Mouse (Mus musculus): ENCODE data around the gene Pecr. TPM values are rescaled to one million over a fixed set of nuclear protein-coding genes. Genes with fewer than 3 reads are reported as not detected.

The Pecr gene
- polyA plus RNA-seq, 1 experiment, result 39.8 TPM

DNA sequence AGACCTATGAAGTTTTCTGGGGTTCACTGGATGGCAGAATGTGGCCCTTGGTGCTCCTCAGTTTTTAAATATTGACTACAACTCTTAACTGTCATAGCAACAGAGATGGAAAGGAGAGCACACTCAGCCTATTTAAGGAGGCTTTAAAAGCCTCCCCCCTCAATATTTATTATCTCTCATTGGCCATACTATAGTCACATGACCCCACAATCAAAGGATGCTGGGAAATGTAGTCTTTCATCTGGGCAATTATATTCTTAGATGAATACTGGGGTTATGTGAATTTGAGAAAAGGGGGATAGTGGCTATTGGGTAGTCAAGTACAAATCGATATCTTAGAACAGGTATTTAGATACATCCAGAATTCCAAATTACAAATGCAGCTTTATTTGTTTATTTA lies 17.7 kb upstream of the Pecr start:
- no peak overlapping the region for H3K4me3 ChIP-seq (ENCODE audit: insufficient read depth, low read depth, low read length)
- H3K4me1 ChIP-seq (ENCODE audit: control insufficient read depth, insufficient read depth, insufficient read length, low read length), result no peaks in the 10 kb centered on the region
- no peak overlapping the region for H3K27ac ChIP-seq (replicated peaks; ENCODE audit: low read depth, low read length)

DNA sequence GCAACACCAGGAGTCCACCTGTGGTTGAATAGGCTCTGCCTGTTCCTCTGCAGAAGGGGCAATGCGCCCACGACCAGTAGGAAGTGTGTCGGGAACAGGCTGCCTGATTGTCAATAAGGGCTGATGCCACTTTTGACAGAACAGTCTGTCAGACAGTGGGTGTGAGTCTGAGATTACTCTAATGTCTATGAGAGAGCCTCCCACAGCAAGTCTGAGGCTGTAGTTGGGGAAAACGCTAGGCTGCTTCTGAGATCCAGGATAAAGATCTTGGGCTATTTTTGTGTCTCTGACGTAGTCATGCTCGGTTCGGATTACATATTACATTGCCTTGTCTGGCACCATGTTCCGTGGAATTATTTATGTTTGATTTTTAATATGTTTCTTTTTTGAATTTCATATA lies 11.6 kb upstream of the Pecr start:
- H3K27ac ChIP-seq (replicated peaks; ENCODE audit: low read depth, low read length), result no peak overlapping the region
- H3K4me1 ChIP-seq (ENCODE audit: control insufficient read depth, insufficient read depth, insufficient read length, low read length), result no peaks in the 10 kb centered on the region
- no peak overlapping the region for H3K4me3 ChIP-seq (ENCODE audit: insufficient read depth, low read depth, low read length)

DNA sequence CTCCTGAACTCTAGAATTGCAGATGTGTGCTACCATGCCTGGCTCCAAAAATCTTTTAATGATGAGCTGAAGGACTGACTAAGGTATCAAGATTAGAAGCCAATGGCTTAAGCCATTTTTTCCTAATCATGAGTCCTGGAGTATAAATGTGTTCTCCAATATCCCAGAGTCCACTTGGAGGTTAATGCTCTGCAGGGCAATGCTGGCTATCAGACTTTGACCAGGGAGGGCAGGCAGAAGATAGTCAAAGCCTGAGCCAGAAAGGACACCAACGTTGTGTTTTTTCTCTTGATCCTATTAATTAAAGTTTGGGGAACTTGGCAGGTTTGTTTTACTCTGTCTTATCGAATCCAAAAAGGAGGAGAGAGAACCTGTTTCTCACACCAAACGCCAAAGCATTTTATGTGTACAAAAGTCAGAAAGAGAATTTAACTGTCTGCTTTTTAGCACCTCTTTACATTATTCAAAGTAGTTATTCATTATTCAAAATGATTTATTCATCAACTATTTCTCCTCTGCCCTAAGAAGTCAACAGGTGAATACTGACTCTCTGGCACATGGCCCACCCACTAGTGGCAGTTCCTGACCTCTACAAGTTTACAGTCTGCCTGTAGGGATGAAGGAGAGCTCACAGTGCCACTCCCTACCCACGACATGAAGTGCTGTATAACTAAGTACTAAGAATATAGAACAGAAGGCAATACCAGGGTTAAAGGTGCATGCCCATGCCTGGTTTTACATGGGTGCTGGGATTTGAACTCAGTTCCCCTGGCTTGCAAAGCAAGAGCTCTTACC lies 10.0 kb upstream of the Pecr start:
- Histone ChIP-seq H3K27ac (replicated peaks; ENCODE audit: low read depth, low read length) (no peak overlapping the region), H3K4me1 (ENCODE audit: control insufficient read depth, insufficient read depth, insufficient read length, low read length) (no peaks in the 10 kb centered on the region), H3K4me3 (ENCODE audit: insufficient read depth, low read depth, low read length) (no peak overlapping the region)

DNA sequence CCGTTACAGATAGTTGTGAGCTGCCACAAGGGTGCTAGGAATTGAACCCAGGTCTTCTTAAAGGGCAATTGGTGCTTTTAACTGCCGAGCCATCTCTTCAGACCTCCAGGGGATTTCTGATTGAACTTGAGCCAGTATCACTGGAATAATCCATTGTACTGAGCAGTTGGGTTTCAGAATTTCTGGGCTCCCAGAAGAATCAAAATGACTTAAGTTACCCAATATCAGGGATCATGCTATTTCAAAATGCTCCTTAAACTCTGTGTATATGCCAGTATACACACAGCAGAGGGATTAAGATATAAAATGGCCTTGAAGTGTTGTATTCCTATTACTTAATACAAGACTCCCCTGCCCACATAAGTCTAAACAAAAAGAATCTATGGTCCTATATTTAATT lies 7.8 kb upstream of the Pecr start:
- Histone ChIP-seq H3K4me3 (ENCODE audit: insufficient read depth, low read depth, low read length) (no peak overlapping the region), H3K4me1 (ENCODE audit: control insufficient read depth, insufficient read depth, insufficient read length, low read length) (no peaks in the 10 kb centered on the region), H3K27ac (replicated peaks; ENCODE audit: low read depth, low read length) (no peak overlapping the region)

DNA sequence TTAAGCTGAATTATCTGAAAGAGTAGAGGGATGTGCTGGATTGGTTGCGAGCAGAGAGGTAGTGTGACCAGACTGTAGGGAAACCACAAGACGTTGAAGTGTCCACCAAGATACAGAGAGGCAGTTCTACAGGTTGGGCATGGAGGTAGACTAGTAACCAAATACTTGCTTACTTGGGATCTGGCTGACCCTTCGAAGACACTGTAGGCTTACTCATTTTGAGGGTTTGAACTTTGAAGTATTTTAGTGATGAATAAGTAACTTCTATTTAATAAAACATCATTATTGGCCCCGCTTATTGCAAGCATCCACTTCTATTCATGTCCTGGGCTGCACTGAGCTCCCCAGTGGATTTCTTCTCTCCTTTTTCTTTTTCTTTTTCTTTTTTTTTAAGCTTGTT lies 7.3 kb upstream of the Pecr start:
- H3K4me1 ChIP-seq (ENCODE audit: control insufficient read depth, insufficient read depth, insufficient read length, low read length), result no peaks in the 10 kb centered on the region
- no peak overlapping the region for H3K27ac ChIP-seq (replicated peaks; ENCODE audit: low read depth, low read length)
- no peak overlapping the region for H3K4me3 ChIP-seq (ENCODE audit: insufficient read depth, low read depth, low read length)

DNA sequence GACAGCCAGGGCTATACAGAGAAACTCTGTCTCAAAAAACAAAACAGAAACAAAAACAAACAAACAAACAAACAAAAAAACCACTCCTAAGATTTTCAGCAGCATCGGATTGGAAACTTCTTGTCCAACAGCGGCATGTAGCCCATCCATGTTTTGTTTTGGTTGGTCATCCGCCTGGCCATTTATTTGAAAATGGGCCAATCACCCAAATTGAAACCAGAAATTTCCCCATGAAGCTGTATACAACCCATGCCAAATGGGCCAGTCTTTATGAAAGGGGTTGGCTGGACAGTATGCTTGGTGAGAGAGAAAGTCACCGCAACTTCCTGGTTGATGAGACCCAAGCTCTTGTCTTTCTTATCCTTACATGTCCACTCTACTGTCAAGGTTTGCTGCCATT lies 6.8 kb upstream of the Pecr start:
- no peak overlapping the region for H3K27ac ChIP-seq (replicated peaks; ENCODE audit: low read depth, low read length)
- no peaks in the 10 kb centered on the region for H3K4me1 ChIP-seq (ENCODE audit: control insufficient read depth, insufficient read depth, insufficient read length, low read length)
- H3K4me3 ChIP-seq (ENCODE audit: insufficient read depth, low read depth, low read length), result no peak overlapping the region

DNA sequence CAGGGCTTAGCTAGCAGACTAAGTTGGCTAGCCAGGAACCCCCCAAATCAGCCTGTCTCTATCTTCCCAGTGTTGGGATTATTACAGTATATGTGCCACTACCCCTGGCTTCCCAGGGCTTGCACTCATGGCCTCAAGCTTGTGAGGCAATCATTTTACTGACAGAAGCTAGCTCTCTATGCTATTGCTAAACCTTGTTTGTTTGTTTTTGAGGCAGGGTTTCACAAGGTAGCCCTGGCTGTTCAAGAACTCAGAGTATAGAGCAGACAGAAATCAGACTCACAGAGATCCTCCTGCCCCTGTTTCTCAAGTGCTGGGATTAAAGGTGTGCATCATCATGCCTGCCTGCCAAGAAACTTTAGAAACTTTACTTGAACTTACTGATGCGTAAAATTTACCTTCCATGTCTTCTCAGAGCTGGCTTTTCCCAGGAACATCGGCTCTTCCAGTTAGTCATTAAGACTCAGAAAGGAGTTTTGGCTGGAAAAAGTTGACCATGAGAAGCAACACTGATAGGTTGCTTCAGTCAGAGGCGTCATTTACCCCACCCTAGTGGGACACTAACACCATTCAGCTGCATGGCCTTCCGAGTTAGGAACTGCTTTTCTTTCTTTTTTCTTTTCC lies 4.5 kb upstream of the Pecr start:
- H3K4me3 ChIP-seq (ENCODE audit: insufficient read depth, low read depth, low read length), result no peak overlapping the region
- H3K4me1 ChIP-seq (ENCODE audit: control insufficient read depth, insufficient read depth, insufficient read length, low read length), result no peaks in the 10 kb centered on the region
- no peak overlapping the region for H3K27ac ChIP-seq (replicated peaks; ENCODE audit: low read depth, low read length)

DNA sequence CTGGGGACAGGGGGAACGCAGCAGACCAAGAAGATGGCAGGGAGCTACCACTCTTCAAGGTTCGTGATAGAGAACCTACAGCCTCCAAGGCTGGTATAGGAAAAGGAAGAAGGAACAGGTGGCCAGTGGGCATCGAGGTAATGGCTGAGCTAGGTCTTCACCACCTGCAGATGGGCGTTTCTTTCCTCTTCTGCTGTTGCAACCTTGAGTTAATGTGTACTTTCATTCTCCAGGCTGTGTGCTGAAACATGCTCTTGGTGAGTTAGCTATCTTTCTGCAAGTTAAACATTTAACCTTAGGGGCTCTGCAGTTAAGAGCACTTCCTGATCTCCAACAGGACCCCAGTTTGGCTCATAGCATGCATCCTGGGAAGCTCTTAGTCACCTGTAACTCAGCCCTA lies 3.8 kb upstream of the Pecr start:
- Histone ChIP-seq H3K4me3 (ENCODE audit: insufficient read depth, low read depth, low read length) (no peak overlapping the region), H3K4me1 (ENCODE audit: control insufficient read depth, insufficient read depth, insufficient read length, low read length) (no peaks in the 10 kb centered on the region), H3K27ac (replicated peaks; ENCODE audit: low read depth, low read length) (no peak overlapping the region)

DNA sequence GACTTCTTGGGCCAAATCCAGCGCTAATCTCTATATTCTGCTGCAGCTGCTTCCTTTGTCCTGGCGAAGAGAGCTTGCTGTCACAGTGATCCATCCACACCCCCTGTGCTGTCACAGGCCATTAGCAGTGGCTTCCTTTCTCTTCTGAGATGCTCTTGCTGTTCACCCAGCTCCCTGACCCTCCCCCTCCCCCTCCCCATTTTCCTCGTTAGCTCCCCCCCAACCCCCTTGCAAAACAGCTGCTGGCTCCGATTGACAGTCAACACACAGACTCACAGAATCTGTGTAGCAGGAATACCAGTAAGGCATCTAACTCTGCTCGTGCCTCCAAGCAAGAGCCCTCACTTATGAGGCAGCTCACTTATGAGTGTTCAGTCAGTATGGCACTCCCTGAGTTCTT lies 2.8 kb upstream of the Pecr start:
- Histone ChIP-seq H3K4me1 (ENCODE audit: control insufficient read depth, insufficient read depth, insufficient read length, low read length) (no peaks in the 10 kb centered on the region), H3K27ac (replicated peaks; ENCODE audit: low read depth, low read length) (no peak overlapping the region), H3K4me3 (ENCODE audit: insufficient read depth, low read depth, low read length) (no peak overlapping the region)

DNA sequence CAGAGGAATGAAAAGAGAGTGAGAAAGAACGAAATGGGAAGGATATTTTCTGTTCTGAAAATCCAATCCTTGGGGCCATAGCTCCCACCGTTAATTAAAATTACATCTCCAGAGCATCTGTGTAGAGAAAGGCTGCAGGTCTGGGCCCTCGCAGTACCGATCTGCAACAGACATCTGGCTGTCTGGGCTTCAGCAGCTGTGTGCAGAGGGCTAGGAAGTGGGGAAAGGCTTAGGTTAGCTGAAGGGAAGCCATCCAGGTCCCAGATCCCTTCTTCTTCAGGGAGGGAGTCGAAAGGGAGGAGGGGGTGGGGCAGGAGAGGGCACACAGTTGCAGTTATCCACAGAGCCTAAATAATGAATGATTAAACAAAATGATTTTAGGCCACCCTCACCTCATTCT lies 425 bp upstream of the Pecr start:
- Histone ChIP-seq H3K4me3 (ENCODE audit: insufficient read depth, low read depth, low read length) (no peak overlapping the region), H3K4me1 (ENCODE audit: control insufficient read depth, insufficient read depth, insufficient read length, low read length) (no peaks in the 10 kb centered on the region), H3K27ac (replicated peaks; ENCODE audit: low read depth, low read length) (no peak overlapping the region)

DNA sequence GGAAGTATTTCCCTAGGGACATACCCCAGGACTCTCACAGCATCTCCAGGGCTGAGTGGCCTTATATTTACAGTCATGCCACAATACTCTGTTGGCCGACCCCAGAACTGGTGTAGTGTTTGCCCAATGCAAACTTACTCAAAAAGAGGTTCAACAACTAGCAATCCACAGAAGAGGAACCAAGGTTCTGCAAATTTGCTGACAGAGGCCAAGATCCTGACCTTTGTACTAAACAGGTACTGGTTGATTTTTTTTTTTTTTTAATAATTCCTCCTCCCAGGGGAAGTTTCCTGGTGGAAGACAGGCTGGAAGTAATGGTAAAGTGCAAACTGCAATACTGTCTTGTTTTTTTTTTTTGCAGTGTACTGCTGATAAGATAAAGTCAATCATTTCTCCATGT lies 1.5 kb downstream of the Pecr start:
- Histone ChIP-seq H3K4me3 (ENCODE audit: insufficient read depth, low read depth, low read length) (no peak overlapping the region), H3K27ac (replicated peaks; ENCODE audit: low read depth, low read length) (no peak overlapping the region), H3K4me1 (ENCODE audit: control insufficient read depth, insufficient read depth, insufficient read length, low read length) (no peaks in the 10 kb centered on the region)

DNA sequence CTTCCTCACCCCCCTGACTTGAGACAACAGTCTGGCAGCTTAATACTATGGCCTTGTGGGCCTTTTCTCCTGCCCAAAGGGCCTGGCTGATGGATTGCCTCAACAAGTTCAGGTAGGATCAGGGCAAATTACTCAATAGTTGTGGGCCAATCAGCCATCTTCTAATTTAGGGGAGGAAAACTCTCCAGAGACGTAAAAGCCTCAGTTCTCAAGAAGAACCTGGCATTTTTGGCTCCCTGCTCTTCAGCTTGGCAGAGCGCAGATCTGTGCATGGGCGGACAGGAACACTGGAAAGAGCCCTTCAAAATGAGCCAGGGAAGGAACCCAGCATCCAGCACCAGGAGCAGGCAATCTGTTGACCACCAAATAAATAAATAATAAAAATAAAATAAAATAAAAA lies 6.0 kb downstream of the Pecr start:
- Histone ChIP-seq H3K4me1 (ENCODE audit: control insufficient read depth, insufficient read depth, insufficient read length, low read length) (no peaks in the 10 kb centered on the region), H3K4me3 (ENCODE audit: insufficient read depth, low read depth, low read length) (no peak overlapping the region), H3K27ac (replicated peaks; ENCODE audit: low read depth, low read length) (no peak overlapping the region)

DNA sequence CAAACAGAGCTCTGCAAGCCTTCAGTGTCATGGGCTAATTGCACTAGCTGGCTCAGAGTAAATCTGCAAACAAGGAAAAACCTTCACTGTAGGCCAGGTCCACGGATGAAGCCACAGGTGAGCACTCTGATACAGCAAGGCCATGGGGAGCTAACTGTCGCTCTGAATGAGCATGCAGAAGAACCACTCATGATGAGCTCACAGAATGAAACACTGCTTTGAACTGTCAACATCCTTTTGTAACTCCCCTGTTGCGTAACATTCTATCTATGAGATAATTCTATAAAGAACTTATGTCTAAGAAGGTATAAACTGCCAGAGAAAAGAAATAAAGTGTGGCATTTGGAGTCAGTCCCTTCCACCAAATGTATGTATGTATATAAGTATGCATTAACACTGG lies 21.0 kb downstream of the Pecr start:
- H3K27ac ChIP-seq (replicated peaks; ENCODE audit: low read depth, low read length), result no peak overlapping the region
- H3K4me1 ChIP-seq (ENCODE audit: control insufficient read depth, insufficient read depth, insufficient read length, low read length), result no peaks in the 10 kb centered on the region
- no peak overlapping the region for H3K4me3 ChIP-seq (ENCODE audit: insufficient read depth, low read depth, low read length)

DNA sequence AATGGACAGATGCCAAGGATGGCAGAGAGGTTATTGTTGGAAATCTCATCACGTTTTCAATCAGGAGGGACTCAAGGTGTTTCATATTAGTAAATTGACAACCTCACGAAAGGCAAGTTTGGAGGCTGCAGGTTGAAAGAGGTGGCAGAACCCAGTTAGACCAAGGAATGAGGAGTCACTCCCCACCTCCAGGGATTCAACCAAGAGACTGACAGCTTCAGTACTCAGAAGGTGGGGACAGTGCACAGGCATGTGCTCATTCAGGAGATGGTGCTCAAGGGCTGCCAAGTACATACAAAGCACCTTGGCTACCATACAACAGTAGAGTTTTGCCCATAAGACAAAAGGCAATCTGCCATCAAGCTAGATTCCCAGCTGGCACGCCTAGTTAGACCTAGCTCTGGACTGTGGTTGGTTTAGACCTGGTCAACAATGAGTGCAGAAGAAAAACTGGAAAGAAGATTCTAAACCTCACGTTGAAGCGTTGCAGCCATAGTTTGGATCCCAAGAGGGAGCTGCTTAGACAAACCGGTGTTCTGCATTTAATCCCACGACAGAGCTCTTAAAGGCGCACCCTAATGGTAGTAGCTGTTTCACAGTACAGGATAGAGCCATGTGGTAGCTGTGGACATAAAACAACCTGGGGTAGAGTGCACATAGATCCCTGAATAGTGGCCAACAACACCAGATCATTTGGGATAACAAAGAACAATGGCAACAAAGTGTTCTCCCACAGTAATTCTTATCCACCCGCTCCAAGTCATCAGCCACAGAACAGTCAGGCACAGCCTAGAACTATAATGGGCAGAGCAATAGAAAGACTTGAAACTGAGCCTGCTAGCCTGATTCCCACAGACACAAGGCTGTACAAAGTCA lies 27.5 kb downstream of the Pecr start:
- Histone ChIP-seq H3K4me1 (ENCODE audit: control insufficient read depth, insufficient read depth, insufficient read length, low read length) (peaks cover 6% of the 10 kb centered on the region; the same call in 1 of the 2 replicates), H3K27ac (replicated peaks; ENCODE audit: low read depth, low read length) (no peak overlapping the region), H3K4me3 (ENCODE audit: insufficient read depth, low read depth, low read length) (no peak overlapping the region)

DNA sequence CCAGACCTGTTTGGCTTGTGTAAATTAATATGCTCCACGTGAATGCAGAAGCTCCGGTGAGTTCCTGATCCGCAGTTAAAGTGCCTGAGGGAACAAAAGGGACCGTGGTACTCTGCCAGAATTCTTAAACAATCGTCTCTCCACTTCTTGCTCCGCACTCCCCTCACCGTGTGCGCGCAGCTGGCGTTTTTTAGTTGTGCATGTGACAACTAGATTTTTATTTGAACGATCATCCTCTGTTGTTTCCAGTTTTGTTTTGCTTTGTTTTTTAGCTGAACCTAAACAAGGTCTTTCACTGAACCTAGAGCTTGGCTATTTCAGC lies 28.3 kb downstream of the Pecr start:
- H3K4me1 ChIP-seq (ENCODE audit: control insufficient read depth, insufficient read depth, insufficient read length, low read length), result peaks cover 6% of the 10 kb centered on the region; the same call in 1 of the 2 replicates
- no peak overlapping the region for H3K27ac ChIP-seq (replicated peaks; ENCODE audit: low read depth, low read length)
- no peak overlapping the region for H3K4me3 ChIP-seq (ENCODE audit: insufficient read depth, low read depth, low read length)

All from brown adipose tissue, adult 24 weeks (tissue).